Mouse (Mus musculus): ENCODE measurements at regions not wholly inside any gene's neighbourhood (a gene's known extent, or its start where the extent isn't known, plus 50 kb on each side); places are given as distances from the start of the nearest gene placed in this dataset.

- WGBS, result 64% methylated on average over 1 of the region's 1 CpGs
- no peak overlapping the region for H3K4me3 ChIP-seq (ENCODE audit: low read length)
- H3K4me1 ChIP-seq (ENCODE audit: control insufficient read depth, insufficient read depth, low read length), result no peaks in the 10 kb centered on the region
- no peak overlapping the region for H3K27ac ChIP-seq (ENCODE audit: low read length)
- H3K36me3 ChIP-seq (ENCODE audit: control insufficient read depth, insufficient read depth), result no peaks in the 10 kb centered on the region
- no peak for ATAC-seq (replicated peaks; ENCODE audit: extremely low read depth, insufficient read depth, low FRiP score)
- H3K9me3 ChIP-seq (replicated peaks; ENCODE audit: control insufficient read depth, low read length), result no peaks in the 10 kb centered on the region
- H3K9ac ChIP-seq (ENCODE audit: low read length), result no peak overlapping the region
- no peaks in the 10 kb centered on the region for H3K27me3 ChIP-seq (ENCODE audit: control insufficient read depth, insufficient read depth, low read length)
- H3K4me2 ChIP-seq (ENCODE audit: low read depth, low read length), result no peak overlapping the region
These were observed 279.5 kb downstream of the Bcl11a start for GRCm38 (mm10) chr11:24357388-24357787.

GRCm38 (mm10) chr11:24359086-24359485, 281.2 kb downstream of the Bcl11a start:
- Histone ChIP-seq H3K4me3 (ENCODE audit: low read length) (no peak overlapping the region), H3K36me3 (ENCODE audit: control insufficient read depth, insufficient read depth) (no peaks in the 10 kb centered on the region), H3K27ac (ENCODE audit: low read length) (no peak overlapping the region), H3K4me1 (ENCODE audit: control insufficient read depth, insufficient read depth, low read length) (no peaks in the 10 kb centered on the region), H3K9ac (ENCODE audit: low read length) (no peak overlapping the region), H3K27me3 (ENCODE audit: control insufficient read depth, insufficient read depth, low read length) (no peaks in the 10 kb centered on the region), H3K9me3 (replicated peaks; ENCODE audit: control insufficient read depth, low read length) (no peaks in the 10 kb centered on the region), H3K4me2 (ENCODE audit: low read depth, low read length) (no peak overlapping the region)
- no peak for ATAC-seq (replicated peaks; ENCODE audit: extremely low read depth, insufficient read depth, low FRiP score)

- H3K4me1 ChIP-seq (ENCODE audit: control insufficient read depth, insufficient read depth, low read length), result no peaks in the 10 kb centered on the region
- whole genome bisulfite sequencing, result 60% methylated on average over 6 of the region's 6 CpGs
These were observed 284.3 kb downstream of the Bcl11a start for GRCm38 (mm10) chr11:24361998-24362687.

GRCm38 (mm10) chr11:24362688-24363035, 284.8 kb downstream of the Bcl11a start:
- no peaks in the 10 kb centered on the region for H3K36me3 ChIP-seq (ENCODE audit: control insufficient read depth, insufficient read depth)
- no peaks in the 10 kb centered on the region for H3K9me3 ChIP-seq (replicated peaks; ENCODE audit: control insufficient read depth, low read length)
- no peak overlapping the region for H3K9ac ChIP-seq (ENCODE audit: low read length)
- H3K27ac ChIP-seq (ENCODE audit: low read length), result no peak overlapping the region
- ATAC-seq (replicated peaks; ENCODE audit: extremely low read depth, insufficient read depth, low FRiP score), result no peak
- no peak overlapping the region for H3K4me3 ChIP-seq (ENCODE audit: low read length)
- 69% methylated on average over 2 of the region's 2 CpGs for WGBS
- no peaks in the 10 kb centered on the region for H3K27me3 ChIP-seq (ENCODE audit: control insufficient read depth, insufficient read depth, low read length)
- H3K4me2 ChIP-seq (ENCODE audit: low read depth, low read length), result no peak overlapping the region
- no peaks in the 10 kb centered on the region for H3K4me1 ChIP-seq (ENCODE audit: control insufficient read depth, insufficient read depth, low read length)

More at GRCm38 (mm10) chr11:24361998-24362687, 284.3 kb downstream of the Bcl11a start:
- no peak for ATAC-seq (replicated peaks; ENCODE audit: extremely low read depth, insufficient read depth, low FRiP score)
- Histone ChIP-seq H3K4me2 (ENCODE audit: low read depth, low read length) (no peak overlapping the region), H3K27ac (ENCODE audit: low read length) (no peak overlapping the region), H3K9ac (ENCODE audit: low read length) (no peak overlapping the region), H3K27me3 (ENCODE audit: control insufficient read depth, insufficient read depth, low read length) (no peaks in the 10 kb centered on the region), H3K4me3 (ENCODE audit: low read length) (no peak overlapping the region), H3K9me3 (replicated peaks; ENCODE audit: control insufficient read depth, low read length) (no peaks in the 10 kb centered on the region), H3K36me3 (ENCODE audit: control insufficient read depth, insufficient read depth) (no peaks in the 10 kb centered on the region)

GRCm38 (mm10) chr11:24363418-24364364, 285.8 kb downstream of the Bcl11a start:
- no peaks in the 10 kb centered on the region for H3K9me3 ChIP-seq (replicated peaks; ENCODE audit: control insufficient read depth, low read length)
- no peak overlapping the region for H3K4me3 ChIP-seq (ENCODE audit: low read length)
- WGBS, result 66% methylated on average over 9 of the region's 9 CpGs
- H3K4me1 ChIP-seq (ENCODE audit: control insufficient read depth, insufficient read depth, low read length), result no peaks in the 10 kb centered on the region
- H3K27me3 ChIP-seq (ENCODE audit: control insufficient read depth, insufficient read depth, low read length), result no peaks in the 10 kb centered on the region
- no peak overlapping the region for H3K27ac ChIP-seq (ENCODE audit: low read length)
- no peaks in the 10 kb centered on the region for H3K36me3 ChIP-seq (ENCODE audit: control insufficient read depth, insufficient read depth)
- no peak overlapping the region for H3K9ac ChIP-seq (ENCODE audit: low read length)
- no peak overlapping the region for H3K4me2 ChIP-seq (ENCODE audit: low read depth, low read length)
- ATAC-seq (replicated peaks; ENCODE audit: extremely low read depth, insufficient read depth, low FRiP score), result no peak

GRCm38 (mm10) chr11:24370198-24370860, 292.5 kb downstream of the Bcl11a start:
- no peak overlapping the region for H3K27ac ChIP-seq (ENCODE audit: low read length)
- no peak overlapping the region for H3K4me2 ChIP-seq (ENCODE audit: low read depth, low read length)
- no peak overlapping the region for H3K4me3 ChIP-seq (ENCODE audit: low read length)
- H3K4me1 ChIP-seq (ENCODE audit: control insufficient read depth, insufficient read depth, low read length), result no peaks in the 10 kb centered on the region
- WGBS, result 39% methylated on average over 15 of the region's 15 CpGs
- no peak for ATAC-seq (replicated peaks; ENCODE audit: extremely low read depth, insufficient read depth, low FRiP score)
- H3K36me3 ChIP-seq (ENCODE audit: control insufficient read depth, insufficient read depth), result no peaks in the 10 kb centered on the region
- H3K9ac ChIP-seq (ENCODE audit: low read length), result no peak overlapping the region
- no peaks in the 10 kb centered on the region for H3K27me3 ChIP-seq (ENCODE audit: control insufficient read depth, insufficient read depth, low read length)
- H3K9me3 ChIP-seq (replicated peaks; ENCODE audit: control insufficient read depth, low read length), result no peaks in the 10 kb centered on the region

GRCm38 (mm10) chr11:24370861-24371686, 293.2 kb downstream of the Bcl11a start:
- H3K4me1 ChIP-seq (ENCODE audit: control insufficient read depth, insufficient read depth, low read length), result no peaks in the 10 kb centered on the region
- H3K9ac ChIP-seq (ENCODE audit: low read length), result no peak overlapping the region
- H3K4me3 ChIP-seq (ENCODE audit: low read length), result no peak overlapping the region
- 85% methylated on average over 10 of the region's 10 CpGs for WGBS
- no peaks in the 10 kb centered on the region for H3K9me3 ChIP-seq (replicated peaks; ENCODE audit: control insufficient read depth, low read length)
- H3K36me3 ChIP-seq (ENCODE audit: control insufficient read depth, insufficient read depth), result no peaks in the 10 kb centered on the region
- no peak for ATAC-seq (replicated peaks; ENCODE audit: extremely low read depth, insufficient read depth, low FRiP score)
- H3K27me3 ChIP-seq (ENCODE audit: control insufficient read depth, insufficient read depth, low read length), result no peaks in the 10 kb centered on the region
- no peak overlapping the region for H3K4me2 ChIP-seq (ENCODE audit: low read depth, low read length)
- no peak overlapping the region for H3K27ac ChIP-seq (ENCODE audit: low read length)

GRCm38 (mm10) chr11:24371687-24371950, 293.8 kb downstream of the Bcl11a start:
- Histone ChIP-seq H3K36me3 (ENCODE audit: control insufficient read depth, insufficient read depth) (no peaks in the 10 kb centered on the region), H3K27ac (ENCODE audit: low read length) (no peak overlapping the region), H3K4me2 (ENCODE audit: low read depth, low read length) (no peak overlapping the region), H3K4me1 (ENCODE audit: control insufficient read depth, insufficient read depth, low read length) (no peaks in the 10 kb centered on the region), H3K9ac (ENCODE audit: low read length) (no peak overlapping the region), H3K4me3 (ENCODE audit: low read length) (no peak overlapping the region), H3K27me3 (ENCODE audit: control insufficient read depth, insufficient read depth, low read length) (no peaks in the 10 kb centered on the region), H3K9me3 (replicated peaks; ENCODE audit: control insufficient read depth, low read length) (no peaks in the 10 kb centered on the region)
- WGBS, result 78% methylated on average over 5 of the region's 5 CpGs
- no peak for ATAC-seq (replicated peaks; ENCODE audit: extremely low read depth, insufficient read depth, low FRiP score)

Data from heart, embryonic 16.5 days (tissue).